Mouse (Mus musculus): Measurements from ENCODE around the gene Nap1l5. TPM values are rescaled to one million over a fixed set of nuclear protein-coding genes. Genes with fewer than 3 reads are reported as not detected.

Nap1l5 gene
- polyA plus RNA-seq, 1 experiment from 2014 or later = 10.8 TPM

GRCm38 (mm10) chr6:58929911-58930431 lies 23.1 kb upstream of the Nap1l5 start:
- Histone ChIP-seq H3K4me1 (peaks cover 44% of the 10 kb centered on the region), H3K4me3 (no peak overlapping the region), H3K27me3 (ENCODE audit: low read depth, poor library complexity, severe bottlenecking) (no peaks in the 10 kb centered on the region), H3K9me3 (replicated peaks) (no peaks in the 10 kb centered on the region), H3K36me3 (no peaks in the 10 kb centered on the region), H3K27ac (replicated peaks) (no peak overlapping the region)
- WGBS = 89% methylated on average over 9 of the region's 9 CpGs
- no peak for DNase-seq (ENCODE audit: low spot score)

DNA sequence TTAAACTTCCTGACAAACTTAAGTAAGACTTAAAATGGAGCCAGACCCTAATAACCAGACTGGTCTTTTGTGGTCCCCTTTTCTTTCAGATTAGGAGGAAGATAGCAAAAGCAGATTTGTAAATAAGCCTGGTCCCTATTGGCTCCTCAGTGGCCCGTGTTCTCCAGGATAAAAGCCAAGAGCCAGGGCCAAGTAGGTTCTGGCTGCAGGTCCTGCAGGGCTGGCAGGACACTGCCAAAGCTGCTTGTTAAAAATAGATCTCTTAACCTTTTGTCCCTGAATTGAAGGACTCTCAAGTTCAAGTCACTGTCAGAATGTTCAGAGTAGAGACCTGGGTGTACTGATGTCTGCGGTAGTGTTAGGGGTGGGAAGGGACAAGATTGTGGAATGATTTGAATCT lies 21.0 kb upstream of the Nap1l5 start:
- no peak for DNase-seq (ENCODE audit: low spot score)
- Histone ChIP-seq H3K36me3 (no peaks in the 10 kb centered on the region), H3K27me3 (ENCODE audit: low read depth, poor library complexity, severe bottlenecking) (no peaks in the 10 kb centered on the region), H3K4me1 (peaks cover 26% of the 10 kb centered on the region), H3K4me3 (no peak overlapping the region), H3K27ac (replicated peaks) (no peak overlapping the region), H3K9me3 (replicated peaks) (no peaks in the 10 kb centered on the region)
- WGBS = 81% methylated on average over 2 of the region's 2 CpGs

DNA sequence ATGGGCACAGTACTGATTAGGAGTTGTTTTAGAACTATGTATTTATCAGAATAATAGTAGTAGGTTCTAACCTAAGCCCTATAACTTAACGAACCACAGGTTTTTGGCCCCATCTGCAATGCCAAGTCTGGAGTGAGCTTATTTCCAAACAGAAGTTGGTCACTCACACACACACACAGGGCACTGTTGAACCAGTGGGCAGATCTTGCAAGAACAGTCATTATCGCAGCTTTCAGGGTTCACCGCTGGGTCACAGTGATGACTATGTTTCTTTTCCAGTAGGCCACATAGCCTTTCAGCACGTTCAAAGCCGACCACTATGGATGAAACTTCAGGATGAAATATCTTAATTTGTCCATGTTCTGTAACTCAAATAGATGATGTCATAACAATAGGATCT lies 15.6 kb upstream of the Nap1l5 start:
- Histone ChIP-seq H3K9me3 (replicated peaks) (no peaks in the 10 kb centered on the region), H3K4me1 (peaks cover 4% of the 10 kb centered on the region; the same call in 1 of the 2 replicates), H3K27me3 (ENCODE audit: low read depth, poor library complexity, severe bottlenecking) (no peaks in the 10 kb centered on the region), H3K4me3 (no peak overlapping the region), H3K36me3 (no peaks in the 10 kb centered on the region), H3K27ac (replicated peaks) (no peak overlapping the region)
- WGBS = 90% methylated on average over 5 of the region's 5 CpGs
- DNase-seq (ENCODE audit: low spot score) = no peak

DNA sequence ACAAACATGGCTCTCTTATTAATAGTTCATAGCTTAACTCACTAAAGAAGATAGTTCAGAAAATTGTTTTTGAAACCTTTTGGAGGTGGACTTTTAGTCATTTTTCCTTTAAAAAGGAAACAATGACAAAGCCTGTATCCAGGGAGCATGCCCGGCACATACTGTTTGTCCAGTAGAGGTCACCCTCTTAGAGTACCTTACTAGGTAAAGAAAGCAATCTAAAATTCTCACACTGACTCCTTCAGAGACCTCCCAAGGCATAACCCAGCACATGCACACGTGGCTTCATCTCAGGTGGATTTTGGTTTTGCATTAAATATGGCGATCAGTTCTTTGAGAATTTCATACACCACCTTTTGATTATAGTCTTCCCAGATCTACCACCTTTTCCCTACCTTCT lies 14.7 kb upstream of the Nap1l5 start:
- 57% methylated on average over 3 of the region's 3 CpGs for WGBS
- H3K4me3 ChIP-seq = no peak overlapping the region
- no peak overlapping the region for H3K27ac ChIP-seq (replicated peaks)
- H3K4me1 ChIP-seq = no peaks in the 10 kb centered on the region
- H3K36me3 ChIP-seq = no peaks in the 10 kb centered on the region
- no peaks in the 10 kb centered on the region for H3K27me3 ChIP-seq (ENCODE audit: low read depth, poor library complexity, severe bottlenecking)
- no peaks in the 10 kb centered on the region for H3K9me3 ChIP-seq (replicated peaks)
- DNase-seq (ENCODE audit: low spot score) = no peak

- no peaks in the 10 kb centered on the region for H3K36me3 ChIP-seq
- H3K4me3 ChIP-seq = no peak overlapping the region
- no peaks in the 10 kb centered on the region for H3K27me3 ChIP-seq (ENCODE audit: low read depth, poor library complexity, severe bottlenecking)
- no peaks in the 10 kb centered on the region for H3K9me3 ChIP-seq (replicated peaks)
- DNase-seq (ENCODE audit: low spot score) = no peak
- WGBS = 86% methylated on average over 6 of the region's 6 CpGs
- H3K27ac ChIP-seq (replicated peaks) = no peak overlapping the region
- no peaks in the 10 kb centered on the region for H3K4me1 ChIP-seq
Observed at GRCm38 (mm10) chr6:58920735-58921134, 13.9 kb upstream of the Nap1l5 start.

GRCm38 (mm10) chr6:58916498-58916897 lies 9.6 kb upstream of the Nap1l5 start:
- 93% methylated on average over 5 of the region's 5 CpGs for WGBS
- no peaks in the 10 kb centered on the region for H3K4me1 ChIP-seq
- no peak overlapping the region for H3K27ac ChIP-seq (replicated peaks)
- H3K4me3 ChIP-seq = no peak overlapping the region
- H3K27me3 ChIP-seq (ENCODE audit: low read depth, poor library complexity, severe bottlenecking) = no peaks in the 10 kb centered on the region
- no peak for DNase-seq (ENCODE audit: low spot score)
- H3K36me3 ChIP-seq = no peaks in the 10 kb centered on the region
- no peaks in the 10 kb centered on the region for H3K9me3 ChIP-seq (replicated peaks)

DNA sequence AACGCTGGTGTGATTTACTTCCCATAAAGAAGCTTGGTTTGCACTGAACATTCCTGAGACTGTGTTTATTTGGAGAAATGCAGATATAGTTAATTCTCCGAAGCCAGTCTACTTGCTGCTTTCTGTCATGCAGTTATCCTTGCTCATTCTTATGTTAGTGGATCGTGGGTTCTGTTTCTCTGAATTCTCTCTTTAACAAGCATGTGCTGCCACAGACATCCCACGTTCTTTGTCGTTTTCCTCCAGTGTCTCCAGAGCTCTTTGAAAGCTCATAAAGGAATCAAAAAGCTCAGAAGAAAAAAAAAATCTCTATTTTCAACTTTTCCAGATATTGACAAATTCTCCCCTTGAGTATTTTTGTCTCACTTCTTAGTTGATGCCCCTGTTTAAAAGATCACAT lies 7.1 kb upstream of the Nap1l5 start:
- no peaks in the 10 kb centered on the region for H3K27me3 ChIP-seq (ENCODE audit: low read depth, poor library complexity, severe bottlenecking)
- no peak for DNase-seq (ENCODE audit: low spot score)
- no peaks in the 10 kb centered on the region for H3K36me3 ChIP-seq
- H3K9me3 ChIP-seq (replicated peaks) = no peaks in the 10 kb centered on the region
- no peak overlapping the region for H3K27ac ChIP-seq (replicated peaks)
- no peaks in the 10 kb centered on the region for H3K4me1 ChIP-seq
- 78% methylated on average over 5 of the region's 5 CpGs for WGBS
- no peak overlapping the region for H3K4me3 ChIP-seq

DNA sequence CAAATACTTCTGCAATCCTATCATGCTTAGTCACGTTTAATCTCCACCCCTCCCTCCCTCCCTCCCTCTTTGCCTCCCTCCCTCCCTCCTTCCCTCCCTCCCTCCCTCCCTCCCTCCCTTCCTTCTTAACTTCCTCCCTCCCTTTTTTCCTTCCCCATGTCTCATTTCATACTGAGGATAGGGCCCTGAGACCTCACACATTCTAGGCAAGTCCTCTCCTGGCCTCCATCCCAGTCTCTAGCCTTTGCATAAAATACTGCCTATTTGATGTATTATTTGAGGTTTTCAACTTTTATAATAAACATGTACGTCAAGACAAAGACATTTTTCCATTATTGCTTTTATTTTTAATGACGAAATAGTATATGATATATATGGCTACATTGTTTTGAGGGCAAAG lies 6.7 kb upstream of the Nap1l5 start:
- H3K27ac ChIP-seq (replicated peaks) = no peak overlapping the region
- no peaks in the 10 kb centered on the region for H3K4me1 ChIP-seq
- H3K4me3 ChIP-seq = no peak overlapping the region
- no peaks in the 10 kb centered on the region for H3K36me3 ChIP-seq
- no peak for DNase-seq (ENCODE audit: low spot score)
- WGBS = 89% methylated on average over 3 of the region's 3 CpGs
- H3K27me3 ChIP-seq (ENCODE audit: low read depth, poor library complexity, severe bottlenecking) = no peaks in the 10 kb centered on the region
- H3K9me3 ChIP-seq (replicated peaks) = no peaks in the 10 kb centered on the region

GRCm38 (mm10) chr6:58912842-58913241 lies 6.0 kb upstream of the Nap1l5 start:
- Histone ChIP-seq H3K36me3 (no peaks in the 10 kb centered on the region), H3K9me3 (replicated peaks) (no peaks in the 10 kb centered on the region), H3K27me3 (ENCODE audit: low read depth, poor library complexity, severe bottlenecking) (no peaks in the 10 kb centered on the region), H3K27ac (replicated peaks) (no peak overlapping the region), H3K4me1 (no peaks in the 10 kb centered on the region), H3K4me3 (no peak overlapping the region)
- 78% methylated on average over 5 of the region's 5 CpGs for WGBS
- DNase-seq (ENCODE audit: low spot score) = no peak

DNA sequence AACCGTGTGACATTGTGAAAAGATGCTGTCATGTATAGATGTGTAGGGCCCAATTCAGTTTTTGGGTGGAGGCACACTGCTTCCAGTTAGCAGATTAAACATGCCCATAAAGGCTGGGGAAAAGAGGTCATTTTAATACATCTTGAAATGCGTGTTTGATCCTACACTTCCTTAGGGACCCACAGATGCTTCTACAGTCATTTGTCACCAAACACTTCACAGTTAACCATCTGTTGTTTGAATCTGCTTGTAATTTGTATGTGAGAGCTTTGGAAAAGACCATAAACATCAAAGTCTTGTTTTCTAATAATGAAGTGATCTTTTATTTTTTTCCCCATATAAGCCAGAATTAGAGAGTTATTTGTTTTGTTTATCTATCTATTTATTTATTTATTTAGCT lies 915 bp upstream of the Nap1l5 start:
- WGBS = 84% methylated on average over 2 of the region's 2 CpGs
- H3K36me3 ChIP-seq = peaks cover 12% of the 10 kb centered on the region
- H3K9me3 ChIP-seq (replicated peaks) = peaks cover 15% of the 10 kb centered on the region
- no peak overlapping the region for H3K27ac ChIP-seq (replicated peaks)
- no peaks in the 10 kb centered on the region for H3K4me1 ChIP-seq
- DNase-seq (ENCODE audit: low spot score) = no peak
- 0 out of 2 replicates have a peak, but pooled peaks cover 4% of the 10 kb centered on the region for H3K27me3 ChIP-seq (ENCODE audit: low read depth, poor library complexity, severe bottlenecking)
- no peak overlapping the region for H3K4me3 ChIP-seq

DNA sequence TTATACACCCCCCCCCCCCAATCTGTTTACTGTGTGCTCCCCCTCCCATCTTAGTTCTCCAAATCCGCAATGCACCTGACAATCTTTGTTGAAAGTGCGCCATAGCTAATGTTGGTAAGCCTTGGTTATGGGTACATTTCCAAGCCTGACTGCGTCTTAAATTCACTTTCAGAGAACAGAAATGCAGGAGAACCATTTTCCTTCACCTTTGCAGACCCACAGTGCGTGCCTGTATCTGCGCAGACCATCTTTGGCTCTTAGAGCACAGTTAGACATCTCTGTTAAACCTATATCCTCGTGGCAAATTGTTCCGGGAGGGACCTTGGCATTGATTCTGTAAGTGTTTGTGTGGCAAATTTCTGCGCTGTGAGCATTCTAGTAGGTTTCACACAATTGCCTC lies 460 bp upstream of the Nap1l5 start:
- Histone ChIP-seq H3K27ac (replicated peaks) (no peak overlapping the region; the same call in 1 of the 2 replicates), H3K4me1 (no peaks in the 10 kb centered on the region), H3K4me3 (peak overlapping the region; percentile 61), H3K9me3 (replicated peaks) (peaks cover 15% of the 10 kb centered on the region), H3K27me3 (ENCODE audit: low read depth, poor library complexity, severe bottlenecking) (0 out of 2 replicates have a peak, but pooled peaks cover 4% of the 10 kb centered on the region), H3K36me3 (peaks cover 12% of the 10 kb centered on the region)
- WGBS = 84% methylated on average over 8 of the region's 8 CpGs
- no peak for DNase-seq (ENCODE audit: low spot score)

DNA sequence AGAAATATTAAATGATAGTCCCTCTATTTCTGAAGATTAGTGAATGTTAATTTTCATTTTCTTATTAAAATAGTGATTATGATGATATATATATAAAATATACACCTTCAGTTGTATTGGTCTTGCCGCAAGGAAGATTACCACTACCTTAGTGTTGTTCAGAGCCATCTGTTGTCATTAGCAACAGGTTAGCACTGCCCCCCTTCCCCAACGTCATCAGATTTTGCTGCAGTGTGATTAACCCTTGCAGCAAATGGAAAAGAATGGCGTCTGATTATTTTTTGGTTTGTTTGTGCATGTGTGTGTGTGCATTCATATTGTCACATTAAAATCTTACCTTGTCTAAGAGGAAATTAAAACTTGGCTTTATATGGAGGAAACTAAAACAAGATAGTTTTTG lies 2.3 kb downstream of the Nap1l5 start:
- H3K4me1 ChIP-seq = no peaks in the 10 kb centered on the region
- H3K27ac ChIP-seq (replicated peaks) = no peak overlapping the region
- WGBS = 52% methylated on average over 3 of the region's 3 CpGs
- H3K4me3 ChIP-seq = no peak overlapping the region
- H3K9me3 ChIP-seq (replicated peaks) = peaks cover 15% of the 10 kb centered on the region
- peaks cover 12% of the 10 kb centered on the region for H3K36me3 ChIP-seq
- 0 out of 2 replicates have a peak, but pooled peaks cover 4% of the 10 kb centered on the region for H3K27me3 ChIP-seq (ENCODE audit: low read depth, poor library complexity, severe bottlenecking)
- no peak for DNase-seq (ENCODE audit: low spot score)

GRCm38 (mm10) chr6:58903171-58903570 lies 3.7 kb downstream of the Nap1l5 start:
- DNase-seq (ENCODE audit: low spot score) = peak; percentile 27
- WGBS = 51% methylated on average over 8 of the region's 8 CpGs
- peaks cover 12% of the 10 kb centered on the region for H3K36me3 ChIP-seq
- no peak overlapping the region for H3K4me3 ChIP-seq
- H3K4me1 ChIP-seq = no peaks in the 10 kb centered on the region
- H3K27ac ChIP-seq (replicated peaks) = no peak overlapping the region
- H3K9me3 ChIP-seq (replicated peaks) = peaks cover 15% of the 10 kb centered on the region
- 0 out of 2 replicates have a peak, but pooled peaks cover 4% of the 10 kb centered on the region for H3K27me3 ChIP-seq (ENCODE audit: low read depth, poor library complexity, severe bottlenecking)

GRCm38 (mm10) chr6:58900536-58900935 lies 6.3 kb downstream of the Nap1l5 start:
- Histone ChIP-seq H3K9me3 (replicated peaks) (no peaks in the 10 kb centered on the region), H3K27ac (replicated peaks) (no peak overlapping the region), H3K27me3 (ENCODE audit: low read depth, poor library complexity, severe bottlenecking) (no peaks in the 10 kb centered on the region), H3K4me1 (no peaks in the 10 kb centered on the region), H3K4me3 (no peak overlapping the region), H3K36me3 (no peaks in the 10 kb centered on the region)
- no peak for DNase-seq (ENCODE audit: low spot score)
- 89% methylated on average over 7 of the region's 7 CpGs for WGBS
